Mouse (Mus musculus) thymus, adult 18-20 months (tissue): ENCODE data around the gene Pla2g16.
A peak's percentile ranks its signal among the peaks of the same experiment; 100 is the strongest.

Experiments
- DNase-seq, 2 experiments: peaks; one replicate each; pipeline ENCODE4 v3.0.0; 2022; ENCODE audit warnings: mixed read lengths in 2 of 2

Gene Pla2g16

GRCm38 (mm10) chr19:7557328-7557822 lies at the start of gene Pla2g16:
Gene Pla2g16, plus strand, starts transcription at chr19:7557459.
- peak; percentile 44 to 54 for DNase-seq

DNA sequence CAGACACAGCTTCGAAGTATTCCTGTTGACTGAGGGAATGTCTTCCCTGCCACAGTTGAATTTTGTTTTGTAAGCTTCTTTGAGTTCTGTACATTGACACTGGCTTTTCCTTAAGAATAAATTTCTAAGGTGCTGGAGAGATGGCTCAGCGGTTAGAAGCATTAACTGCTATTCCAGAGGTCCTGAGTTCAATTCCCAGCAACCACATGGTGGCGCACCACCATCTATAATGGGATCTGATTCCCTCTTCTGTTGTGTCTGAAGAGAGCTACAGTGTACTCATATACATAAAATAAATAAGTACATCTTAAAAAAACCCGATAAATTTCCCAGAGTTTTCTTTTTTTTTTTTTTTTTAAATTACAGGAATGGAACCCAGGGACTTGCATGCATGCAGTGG lies 49.2 kb upstream of the Pla2g16 start:
- DNase-seq: no peak

DNA sequence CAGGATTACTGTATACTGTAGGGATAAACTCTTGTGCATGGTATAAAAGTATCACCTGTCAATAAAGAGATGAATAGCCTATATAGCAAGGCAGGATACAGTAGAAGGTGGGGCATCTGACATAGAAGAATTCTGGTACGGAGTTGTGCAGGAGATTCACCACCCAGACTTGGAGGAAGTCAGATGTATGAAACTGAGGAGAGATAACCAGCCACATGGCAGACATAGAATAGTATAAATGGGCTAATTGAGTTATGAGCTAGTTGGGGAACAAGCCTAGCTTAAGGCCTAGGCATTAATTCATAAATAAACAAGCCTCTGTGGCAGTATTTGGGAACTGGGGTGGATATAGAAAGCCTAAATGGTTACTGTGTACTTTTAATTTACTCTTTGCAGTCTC lies 40.8 kb upstream of the Pla2g16 start:
- no peak for DNase-seq

GRCm38 (mm10) chr19:7521619-7522018 lies 35.6 kb upstream of the Pla2g16 start:
- DNase-seq: no peak

GRCm38 (mm10) chr19:7522856-7523255 lies 34.4 kb upstream of the Pla2g16 start:
- no peak for DNase-seq

- no peak for DNase-seq
These were observed 34.0 kb upstream of the Pla2g16 start for GRCm38 (mm10) chr19:7523292-7523691.

DNA sequence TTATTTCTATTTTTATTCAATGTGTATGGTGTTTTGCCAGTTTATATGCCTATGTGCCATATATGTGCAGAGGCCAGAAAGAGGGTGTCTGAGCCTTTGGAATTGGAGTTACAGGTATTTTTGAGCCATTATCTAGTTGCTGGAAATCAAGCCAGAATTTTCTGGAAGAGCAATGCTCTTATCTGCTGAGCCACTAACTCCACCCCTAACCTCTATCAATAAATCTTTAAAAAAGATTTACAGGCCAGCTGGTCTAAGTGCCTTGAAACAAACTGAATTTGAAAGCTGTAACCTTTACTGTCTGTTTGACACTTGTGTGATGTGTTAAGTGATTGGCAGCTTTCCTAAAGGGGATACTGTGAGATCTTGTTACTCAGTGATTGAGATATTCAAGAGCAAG lies 33.5 kb upstream of the Pla2g16 start:
- DNase-seq: no peak

DNA sequence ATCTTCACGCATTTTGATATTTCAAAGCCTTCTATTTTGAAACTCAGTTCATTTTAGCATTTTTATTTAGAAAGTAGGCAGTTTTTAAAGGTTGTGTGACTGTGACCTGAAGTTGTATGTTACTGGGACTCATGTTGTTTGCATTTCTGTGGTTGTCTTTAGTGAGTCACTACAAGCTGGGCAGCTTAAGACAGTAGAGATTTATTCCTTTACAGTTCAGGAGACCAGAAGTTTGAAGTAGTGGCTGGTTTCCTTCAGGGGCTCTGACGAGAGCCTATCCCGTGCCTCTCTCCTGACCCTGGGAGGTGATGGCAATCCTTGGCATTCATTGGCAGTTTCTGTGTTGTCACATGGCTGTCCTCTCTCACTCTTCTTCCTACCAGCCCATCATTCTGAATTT lies 32.4 kb upstream of the Pla2g16 start:
- no peak for DNase-seq

- peak; percentile 5 to 12 for DNase-seq
These were observed 28.4 kb upstream of the Pla2g16 start for GRCm38 (mm10) chr19:7528639-7529428.

- no peak for DNase-seq
These were observed 25.4 kb upstream of the Pla2g16 start for GRCm38 (mm10) chr19:7531906-7532305.

DNA sequence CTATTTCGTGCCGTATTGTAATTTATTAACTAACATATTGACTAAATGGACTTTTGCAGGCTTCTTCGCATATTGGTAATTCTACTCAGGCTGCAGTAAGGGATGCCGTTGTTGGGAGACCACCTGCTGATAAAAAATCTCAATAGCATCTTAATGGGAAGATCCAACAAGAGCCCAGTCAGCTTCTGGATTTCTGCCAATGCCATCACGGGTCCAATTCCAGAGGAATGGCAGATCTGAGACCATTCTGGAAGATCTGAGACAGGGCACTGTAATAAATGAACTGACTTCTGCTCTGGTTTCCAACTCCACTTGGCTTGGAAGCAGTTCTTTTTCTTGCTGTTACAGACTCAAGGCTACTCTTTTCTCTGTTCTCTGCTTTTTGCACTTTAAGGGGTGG lies 23.4 kb upstream of the Pla2g16 start:
- no peak for DNase-seq

- no peak for DNase-seq
These were observed 8.3 kb upstream of the Pla2g16 start for GRCm38 (mm10) chr19:7548924-7549323.

- no peak for DNase-seq
These were observed 5.5 kb upstream of the Pla2g16 start for GRCm38 (mm10) chr19:7551550-7552300.

DNA sequence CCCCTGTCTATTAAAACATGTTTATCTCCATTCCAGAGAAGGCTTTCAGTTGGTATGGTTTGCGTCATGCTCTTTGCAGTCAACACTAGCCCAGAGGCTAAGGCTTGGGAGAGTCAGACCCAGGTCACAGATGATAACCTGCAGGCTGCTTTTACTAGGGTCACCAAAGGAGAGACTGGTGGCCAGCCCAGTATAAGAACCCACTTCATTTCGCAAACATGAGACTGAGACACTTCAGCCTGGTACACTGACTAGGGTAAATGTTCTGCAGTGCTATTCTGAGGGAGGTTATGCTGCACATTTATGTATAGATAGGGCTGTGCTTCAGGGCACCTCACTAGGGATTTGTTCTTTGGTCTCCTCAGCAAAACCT lies 5.0 kb upstream of the Pla2g16 start:
- DNase-seq: no peak

- DNase-seq: no peak
These were observed 3.8 kb upstream of the Pla2g16 start for GRCm38 (mm10) chr19:7553441-7553840.

DNA sequence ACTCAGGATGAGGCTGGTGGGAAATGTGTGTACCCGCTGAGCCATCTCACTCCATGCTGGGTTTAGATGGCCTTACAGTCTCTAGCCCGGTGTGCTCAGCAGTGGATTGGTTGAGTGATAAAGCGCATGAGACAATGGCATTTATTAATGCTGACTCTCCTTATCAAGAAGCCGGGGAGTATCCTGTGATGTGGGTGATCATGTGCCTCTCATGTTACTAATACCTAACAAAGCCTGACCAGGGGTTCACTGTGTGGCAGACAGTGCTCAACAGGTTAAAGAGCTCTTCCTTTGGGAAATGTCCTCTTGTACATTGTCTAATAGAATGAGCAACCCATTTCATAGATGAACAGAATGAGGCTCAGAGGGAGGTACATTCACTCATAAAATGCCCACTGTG lies 2.4 kb upstream of the Pla2g16 start:
- no peak for DNase-seq

DNA sequence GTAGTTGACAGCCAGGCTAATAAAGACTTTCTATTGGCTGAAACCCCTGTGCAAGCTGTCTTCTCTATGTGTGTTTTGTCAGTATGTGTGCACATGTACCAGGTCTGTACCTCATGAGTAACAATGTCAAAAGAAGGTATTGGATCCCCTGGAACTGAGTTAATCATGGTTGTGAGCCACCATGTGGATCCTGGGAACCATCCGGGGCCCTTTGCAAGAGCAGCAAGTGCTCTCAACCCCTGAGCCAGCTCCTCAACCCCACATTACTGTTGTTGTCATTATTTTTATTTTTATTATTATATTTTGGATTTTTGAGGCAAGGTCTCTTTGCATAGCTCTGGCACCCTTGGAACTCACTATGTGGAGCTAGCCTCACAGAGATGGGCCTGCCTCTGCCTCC lies 618 bp upstream of the Pla2g16 start:
- no peak for DNase-seq

GRCm38 (mm10) chr19:7557844-7558243 lies 585 bp downstream of the Pla2g16 start:
- peak in 1 of 2 experiments; percentile 14 for DNase-seq

GRCm38 (mm10) chr19:7558675-7559074 lies 1.4 kb downstream of the Pla2g16 start:
- DNase-seq: no peak

GRCm38 (mm10) chr19:7559986-7560385 lies 2.7 kb downstream of the Pla2g16 start:
- DNase-seq: no peak

DNA sequence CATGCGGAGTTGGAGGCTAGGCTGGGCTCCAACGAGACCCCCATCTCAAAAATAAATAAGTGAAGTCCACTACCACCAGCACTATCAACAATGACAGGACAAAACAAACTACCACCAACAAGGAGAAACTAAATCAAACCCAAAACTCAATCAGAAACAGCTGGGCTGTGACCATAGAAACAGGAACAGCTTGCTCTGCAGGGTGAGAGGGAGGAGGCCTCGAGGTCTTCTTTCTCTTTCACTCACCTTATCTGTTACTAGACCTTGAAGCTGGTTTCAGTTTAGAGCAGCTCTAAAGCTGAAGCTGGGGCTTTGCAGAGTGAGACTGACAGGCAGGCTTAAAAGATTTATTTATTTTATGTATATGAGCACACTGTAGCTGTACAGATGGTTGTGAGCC lies 4.2 kb downstream of the Pla2g16 start:
- no peak for DNase-seq

GRCm38 (mm10) chr19:7562601-7563129 lies 5.4 kb downstream of the Pla2g16 start:
- no peak for DNase-seq

DNA sequence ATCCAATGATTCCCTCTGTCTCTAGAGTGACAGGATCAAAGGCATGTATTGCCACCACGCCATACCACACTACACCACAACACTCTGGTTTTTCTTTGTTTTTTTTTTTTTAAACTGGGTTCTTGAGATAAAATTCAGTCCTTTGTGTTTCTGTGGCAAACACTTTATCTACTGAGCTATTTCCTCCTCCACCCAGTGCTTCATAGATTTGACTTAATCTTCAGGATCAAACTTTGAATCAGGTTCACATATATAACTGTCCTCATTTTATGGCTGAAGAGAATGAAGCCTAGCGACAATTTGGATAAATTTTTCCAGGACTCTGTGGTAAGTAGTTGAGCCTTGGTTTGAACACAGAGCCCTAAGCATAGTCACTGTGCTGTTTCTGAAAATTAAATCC lies 6.4 kb downstream of the Pla2g16 start:
- DNase-seq: no peak

DNA sequence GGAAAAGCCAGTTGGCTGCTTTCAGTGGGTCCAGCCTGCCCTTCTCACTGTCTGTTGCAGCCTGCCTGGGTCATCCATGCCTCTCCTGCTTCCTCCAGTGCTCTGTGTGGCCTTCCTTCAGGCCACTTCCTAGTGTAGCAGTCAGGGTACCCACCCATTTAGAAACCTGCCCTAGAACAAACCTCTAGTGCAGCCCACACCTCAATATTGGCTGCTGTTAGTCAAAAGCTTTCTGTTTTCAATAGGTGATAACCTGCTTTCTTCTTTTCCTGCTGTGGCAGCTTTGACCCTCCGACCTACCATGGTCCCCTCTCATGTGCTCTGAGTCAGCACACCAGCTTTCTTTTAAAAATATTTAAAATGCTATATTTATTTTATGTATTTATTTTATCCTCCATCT lies 7.2 kb downstream of the Pla2g16 start:
- no peak for DNase-seq
